Mouse (Mus musculus) urinary bladder, postnatal 25 days (tissue): ENCODE measurements around the gene Pmfbp1.

ENCODE experiments used
- DNase-seq: peaks from one replicate; pipeline ENCODE4 v3.0.0; 2022; ENCODE audit warnings: low spot score

The Pmfbp1 gene

GRCm38 (mm10) chr8:109591367-109591766 is 97.5 kb downstream of the Pmfbp1 start:
- no peak for DNase-seq

- no peak for DNase-seq
Measured at GRCm38 (mm10) chr8:109592164-109592563, 98.3 kb downstream of the Pmfbp1 start.
